ENCODE assay signal across 9 mouse cellular contexts in the genomic region with DNA sequence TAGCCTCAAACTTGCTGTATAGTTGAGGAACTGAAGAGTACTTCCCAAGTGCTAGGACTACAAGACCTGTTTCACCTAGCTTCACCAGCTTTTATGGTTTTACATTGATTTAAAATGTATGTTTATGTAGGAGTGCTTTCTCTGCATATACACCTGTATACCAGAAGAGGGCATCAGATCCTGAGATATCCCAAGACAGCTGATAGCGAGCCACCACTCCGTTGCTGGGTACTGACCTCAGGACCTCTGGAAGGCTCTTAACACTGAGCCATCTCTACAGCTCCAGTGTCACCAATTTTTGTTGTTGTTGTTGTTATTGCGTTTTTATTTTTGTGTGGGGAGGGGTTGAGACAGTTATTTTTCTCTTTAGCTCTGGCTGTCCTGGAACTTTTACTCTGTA. TPM values are rescaled to one million over a fixed set of nuclear protein-coding genes. Genes with fewer than 3 reads are reported as not detected.
DNase-seq lines count a peak whose midpoint lies in the region; ATAC-seq and TF ChIP-seq lines count a peak whose summit lies in the region.
"Had no signal": no experiment of that assay in that cellular context is flagged by ENCODE, and none has a peak within 500 bp of the region (broad histone marks: within the 10 kb centered on the region; RNA-seq: fewer than 3 reads in every experiment).

No protein-coding gene starts in this region.

- no peaks in the 10 kb centered on the region for H3K27me3 ChIP-seq in CH12.LX (replicated peaks)
- H3K27me3 ChIP-seq: lung, embryonic 15.5 days had no signal

- H3K9me3 ChIP-seq in CH12.LX (replicated peaks; ENCODE audit: low read length): no peaks in the 10 kb centered on the region
- H3K9me3 ChIP-seq: lung, embryonic 15.5 days had no signal

- TF ChIP-seq POLR2A in CH12.LX (IDR thresholded peaks at IDR 0.05; ENCODE audit: low read depth, low read length): no peak

- H3K9ac ChIP-seq in CH12.LX (ENCODE audit: insufficient read depth, low read depth): no peak overlapping the region
- H3K9ac ChIP-seq: lung, embryonic 15.5 days had no signal

- no peaks in the 10 kb centered on the region for H3K36me3 ChIP-seq in CH12.LX (replicated peaks in 1 of 2; ENCODE audit: control insufficient read depth in 1 of 2, insufficient read depth in 1 of 2, low read length in 1 of 2)
- H3K36me3 ChIP-seq: lung, embryonic 15.5 days had no signal

- in situ Hi-C loops in CH12.LX (cut with MboI; ENCODE audit: low pct_ligation_motif_present, low pct_unique_long_range_greater_than_20kb, low sequenced_read_pairs): loop anchor here (25.0 kb wide), 4 partner anchors 237 to 688 kb away; partner anchors contain the start of genes Gpr82 and Nyx

- dilution Hi-C loops in CH12.LX (cut with MboI; ENCODE audit: extremely low pct_ligation_motif_present, extremely low pct_unique_long_range_greater_than_20kb, low sequenced_read_pairs): no loop called here

- TF ChIP-seq RAD21 in CH12.LX (IDR thresholded peaks at IDR 0.05; ENCODE audit: low read depth, low read length): peak; percentile 72

- H3K79me2 ChIP-seq in CH12.LX (replicated peaks; ENCODE audit: control insufficient read depth, extremely low read depth, insufficient read depth, poor library complexity, severe bottlenecking): no peaks in the 10 kb centered on the region

- H3K4me3 ChIP-seq in left cerebral cortex, adult 2 months: no peak overlapping the region
- H3K4me3 ChIP-seq in CH12.LX (replicated peaks in 1 of 3; ENCODE audit: low read depth in 2 of 3, low read length in 2 of 3, poor library complexity in 1 of 3): no peak overlapping the region
- H3K4me3 ChIP-seq: erythroblast, embryonic 14.5 days; lung, embryonic 15.5 days had no signal

- peak; percentile 86 for ATAC-seq in megakaryocyte, adult 5-6 weeks (ENCODE audit: poor library complexity, severe bottlenecking)

- peak; percentile 70 for TF ChIP-seq CTCF in left cerebral cortex, adult 2 months (IDR thresholded peaks at IDR 0.05)
- peak; percentile 24 to 66; a peak in 2 of 4 replicates for TF ChIP-seq CTCF in CH12.LX (conservative IDR thresholded peaks at IDR 0.05 in 1 of 2, IDR thresholded peaks at IDR 0.05 in 1 of 2; ENCODE audit: low read depth in 2 of 2, low read length in 2 of 2)

- no peak for DNase-seq in left cerebral cortex, adult 2 months (ENCODE audit: extremely low spot score in 1 of 2, low spot score in 2 of 2)
- DNase-seq in left cerebral cortex, postnatal 25 days (ENCODE audit: low spot score in 2 of 2): no peak
- DNase-seq in CH12.LX (ENCODE audit: extremely low read depth): peak; percentile 33
- DNase-seq in T-cell, adult 2 months (ENCODE audit: low spot score): peak; percentile 29
- no peak for DNase-seq in gastrocnemius, adult 8-10 months (ENCODE audit: low spot score in 2 of 2)
- no peak for DNase-seq in layer of hippocampus, postnatal 36 days

- no peak overlapping the region for H3K27ac ChIP-seq in left cerebral cortex, adult 2 months
- H3K27ac ChIP-seq in CH12.LX (ENCODE audit: insufficient read depth, low read depth): no peak overlapping the region
- H3K27ac ChIP-seq: lung, embryonic 15.5 days had no signal

- H3K4me2 ChIP-seq in CH12.LX (ENCODE audit: insufficient read depth, low read depth, poor library complexity, severe bottlenecking): no peak overlapping the region
- H3K4me2 ChIP-seq: lung, embryonic 15.5 days had no signal

- no peak for TF ChIP-seq EP300 in CH12.LX (IDR thresholded peaks at IDR 0.05; ENCODE audit: low read length)

- intact Hi-C loops in left cerebral cortex, adult 2 months (cut with DNase I): loop anchor here (2.0 to 5.0 kb wide), 2 partner anchors 287 to 432 kb away; no protein-coding TSS in a partner anchor
- intact Hi-C loops in left cerebral cortex, postnatal 25 days (cut with DNase I): loop anchor here (2.0 kb wide), 1 partner anchor 432 kb away; no protein-coding TSS in a partner anchor

- no peaks in the 10 kb centered on the region for H3K4me1 ChIP-seq in CH12.LX (ENCODE audit: control insufficient read depth in 1 of 2, insufficient read depth in 2 of 2)
- H3K4me1 ChIP-seq: lung, embryonic 15.5 days had no signal

TF ChIP-seq in CH12.LX, 34 proteins besides CTCF, POLR2A, EP300 and RAD21:
- TF ChIP-seq MYC (IDR thresholded peaks at IDR 0.05; ENCODE audit: low read depth, low read length) (no peak), PAX5 (IDR thresholded peaks at IDR 0.05; ENCODE audit: low read length) (no peak), HCFC1 (IDR thresholded peaks at IDR 0.05; ENCODE audit: low read depth, low read length) (no peak), SMC3 (IDR thresholded peaks at IDR 0.05; ENCODE audit: low read depth, low read length) (peak; percentile 70), ZC3H11A (IDR thresholded peaks at IDR 0.05; ENCODE audit: low read depth, low read length) (peak; percentile 53), ETS1 (conservative IDR thresholded peaks at IDR 0.05; ENCODE audit: low read depth, low read length) (no peak), TCF12 (IDR thresholded peaks at IDR 0.05; ENCODE audit: low read depth, low read length) (no peak), NELFE (IDR thresholded peaks at IDR 0.05; ENCODE audit: low read depth, low read length) (no peak)

RNA-seq across cellular contexts. Expression of gene Ddx3x, which starts 55.9 kb away (rescaled TPM):
- total RNA-seq in left cerebral cortex, adult 2 months (2021): 100 to 1,000 TPM; 172 to 190 TPM
- total RNA-seq in left cerebral cortex, postnatal 25 days (2021): 100 to 1,000 TPM; 154 to 182 TPM
- total RNA-seq in CH12.LX (2012; rRNA removed): 104 and 164 TPM in 2 replicates
- total RNA-seq in CH12.LX (2014; rRNA removed): 196 and 197 TPM in 2 replicates
- polyA plus RNA-seq in CH12.LX (2012; ENCODE audit: insufficient read length, low read depth): 329 and 383 TPM in 2 replicates
- total RNA-seq in megakaryocyte, adult 5-6 weeks (2015): 177 and 179 TPM in 2 replicates
- total RNA-seq in megakaryocyte, adult 5-6 weeks (2017): 384 and 435 TPM in 2 replicates
- total RNA-seq in gastrocnemius, adult 8-10 months (2022): 100 to 1,000 TPM; 130 to 209 (median 160) TPM
- total RNA-seq in layer of hippocampus, postnatal 36 days (2021): 100 to 1,000 TPM; 147 to 183 TPM

Comparison
In these comparisons a context has a peak if more than half of its experiments do, and no peak if none do; other contexts are left out.
1. DNase-seq: peak in CH12.LX (single experiment) and T-cell, adult 2 months (single experiment); none in left cerebral cortex, adult 2 months (0 of 2), left cerebral cortex, postnatal 25 days (0 of 2), gastrocnemius, adult 8-10 months (0 of 2) and layer of hippocampus, postnatal 36 days (0 of 2).